Mouse (Mus musculus): ENCODE measurements around the gene Snx9. TPM values are rescaled to one million over a fixed set of nuclear protein-coding genes. Genes with fewer than 3 reads are reported as not detected.
A peak's percentile ranks its signal among the peaks of the same experiment; 100 is the strongest.

Snx9 gene
- polyA plus RNA-seq, 1 experiment from 2014 or later: 34.0 TPM

- Histone ChIP-seq H3K9ac (replicated peaks; ENCODE audit: low read length) (no peak overlapping the region), H3K4me3 (ENCODE audit: low read length) (no peak overlapping the region), H3K4me2 (replicated peaks; ENCODE audit: low read depth, low read length) (peak overlapping the region; percentile 84; the same call in 1 of the 2 replicates), H3K36me3 (ENCODE audit: insufficient read depth, low read length) (no peaks in the 10 kb centered on the region), H3K27me3 (ENCODE audit: insufficient read depth, low read length) (no peaks in the 10 kb centered on the region), H3K27ac (ENCODE audit: low read length) (peak overlapping the region; percentile 54; the same call in 1 of the 2 replicates), H3K4me1 (ENCODE audit: insufficient read depth, low read length) (peaks cover 30% of the 10 kb centered on the region), H3K9me3 (ENCODE audit: low read length) (no peaks in the 10 kb centered on the region)
- 65% methylated on average over 5 of the region's 5 CpGs for WGBS
- no peak for ATAC-seq (ENCODE audit: low FRiP score, low TSS enrichment)
These were observed 1.4 kb upstream of the Snx9 start for GRCm38 (mm10) chr17:5839549-5840240.

- peak overlapping the region; percentile 84 for H3K4me2 ChIP-seq (replicated peaks; ENCODE audit: low read depth, low read length)
- ATAC-seq (ENCODE audit: low FRiP score, low TSS enrichment): peak; percentile 58
- no peaks in the 10 kb centered on the region for H3K9me3 ChIP-seq (ENCODE audit: low read length)
- no peaks in the 10 kb centered on the region for H3K36me3 ChIP-seq (ENCODE audit: insufficient read depth, low read length)
- 7% methylated on average over 25 of the region's 32 CpGs for WGBS
- peak overlapping the region; percentile 99 for H3K27ac ChIP-seq (ENCODE audit: low read length)
- H3K4me3 ChIP-seq (ENCODE audit: low read length): peak overlapping the region; percentile 86
- H3K27me3 ChIP-seq (ENCODE audit: insufficient read depth, low read length): no peaks in the 10 kb centered on the region
- H3K4me1 ChIP-seq (ENCODE audit: insufficient read depth, low read length): peaks cover 32% of the 10 kb centered on the region
- peak overlapping the region; percentile 99 for H3K9ac ChIP-seq (replicated peaks; ENCODE audit: low read length)
These were observed 490 bp upstream of the Snx9 start for GRCm38 (mm10) chr17:5840550-5841127.

- Histone ChIP-seq H3K9ac (replicated peaks; ENCODE audit: low read length) (peak overlapping the region; percentile 99), H3K4me1 (ENCODE audit: insufficient read depth, low read length) (peaks cover 38% of the 10 kb centered on the region), H3K4me2 (replicated peaks; ENCODE audit: low read depth, low read length) (peak overlapping the region; percentile 84), H3K9me3 (ENCODE audit: low read length) (no peaks in the 10 kb centered on the region), H3K27ac (ENCODE audit: low read length) (peak overlapping the region; percentile 99), H3K27me3 (ENCODE audit: insufficient read depth, low read length) (no peaks in the 10 kb centered on the region), H3K36me3 (ENCODE audit: insufficient read depth, low read length) (no peaks in the 10 kb centered on the region), H3K4me3 (ENCODE audit: low read length) (peak overlapping the region; percentile 86)
- 0% methylated on average over 7 of the region's 7 CpGs for WGBS
- ATAC-seq (ENCODE audit: low FRiP score, low TSS enrichment): no peak
These were observed 779 bp downstream of the Snx9 start for GRCm38 (mm10) chr17:5841943-5842273.

GRCm38 (mm10) chr17:5842988-5843640, 2.0 kb downstream of the Snx9 start:
- Histone ChIP-seq H3K4me3 (ENCODE audit: low read length) (peak overlapping the region; percentile 26; the same call in 1 of the 2 replicates), H3K9me3 (ENCODE audit: low read length) (no peaks in the 10 kb centered on the region), H3K4me1 (ENCODE audit: insufficient read depth, low read length) (peaks cover 38% of the 10 kb centered on the region), H3K4me2 (replicated peaks; ENCODE audit: low read depth, low read length) (peak overlapping the region; percentile 84), H3K27me3 (ENCODE audit: insufficient read depth, low read length) (no peaks in the 10 kb centered on the region), H3K9ac (replicated peaks; ENCODE audit: low read length) (peak overlapping the region; percentile 32; the same call in 1 of the 2 replicates), H3K27ac (ENCODE audit: low read length) (no peak overlapping the region), H3K36me3 (ENCODE audit: insufficient read depth, low read length) (no peaks in the 10 kb centered on the region)
- 66% methylated on average over 9 of the region's 9 CpGs for WGBS
- ATAC-seq (ENCODE audit: low FRiP score, low TSS enrichment): no peak

- no peaks in the 10 kb centered on the region for H3K9me3 ChIP-seq (ENCODE audit: low read length)
- 91% methylated on average over 7 of the region's 7 CpGs for WGBS
- H3K4me1 ChIP-seq (ENCODE audit: insufficient read depth, low read length): peaks cover 40% of the 10 kb centered on the region
- no peak overlapping the region for H3K4me3 ChIP-seq (ENCODE audit: low read length)
- H3K4me2 ChIP-seq (replicated peaks; ENCODE audit: low read depth, low read length): no peak overlapping the region
- H3K27ac ChIP-seq (ENCODE audit: low read length): no peak overlapping the region
- no peak for ATAC-seq (ENCODE audit: low FRiP score, low TSS enrichment)
- H3K9ac ChIP-seq (replicated peaks; ENCODE audit: low read length): no peak overlapping the region
- H3K36me3 ChIP-seq (ENCODE audit: insufficient read depth, low read length): no peaks in the 10 kb centered on the region
- H3K27me3 ChIP-seq (ENCODE audit: insufficient read depth, low read length): no peaks in the 10 kb centered on the region
These were observed 2.5 kb downstream of the Snx9 start for GRCm38 (mm10) chr17:5843641-5843990.

GRCm38 (mm10) chr17:5845376-5845775, 4.2 kb downstream of the Snx9 start:
- Histone ChIP-seq H3K9ac (replicated peaks; ENCODE audit: low read length) (no peak overlapping the region), H3K27ac (ENCODE audit: low read length) (no peak overlapping the region), H3K4me3 (ENCODE audit: low read length) (no peak overlapping the region), H3K27me3 (ENCODE audit: insufficient read depth, low read length) (no peaks in the 10 kb centered on the region), H3K9me3 (ENCODE audit: low read length) (no peaks in the 10 kb centered on the region), H3K4me1 (ENCODE audit: insufficient read depth, low read length) (peaks cover 48% of the 10 kb centered on the region), H3K36me3 (ENCODE audit: insufficient read depth, low read length) (no peaks in the 10 kb centered on the region), H3K4me2 (replicated peaks; ENCODE audit: low read depth, low read length) (no peak overlapping the region)
- WGBS: 79% methylated on average over 4 of the region's 4 CpGs
- no peak for ATAC-seq (ENCODE audit: low FRiP score, low TSS enrichment)

GRCm38 (mm10) chr17:5846101-5846500, 5.0 kb downstream of the Snx9 start:
- WGBS: 74% methylated on average over 8 of the region's 8 CpGs

GRCm38 (mm10) chr17:5848706-5849415, 7.7 kb downstream of the Snx9 start:
- H3K27ac ChIP-seq (ENCODE audit: low read length): peak overlapping the region; percentile 92
- H3K9ac ChIP-seq (replicated peaks; ENCODE audit: low read length): peak overlapping the region; percentile 68
- H3K4me1 ChIP-seq (ENCODE audit: insufficient read depth, low read length): peaks cover 29% of the 10 kb centered on the region
- H3K9me3 ChIP-seq (ENCODE audit: low read length): no peaks in the 10 kb centered on the region
- H3K4me3 ChIP-seq (ENCODE audit: low read length): peak overlapping the region; percentile 45
- no peaks in the 10 kb centered on the region for H3K36me3 ChIP-seq (ENCODE audit: insufficient read depth, low read length)
- ATAC-seq (ENCODE audit: low FRiP score, low TSS enrichment): no peak
- WGBS: 57% methylated on average over 10 of the region's 10 CpGs
- peak overlapping the region; percentile 61 for H3K4me2 ChIP-seq (replicated peaks; ENCODE audit: low read depth, low read length)
- no peaks in the 10 kb centered on the region for H3K27me3 ChIP-seq (ENCODE audit: insufficient read depth, low read length)

More at GRCm38 (mm10) chr17:5846101-5846500, 5.0 kb downstream of the Snx9 start:
- H3K9ac ChIP-seq (replicated peaks; ENCODE audit: low read length): no peak overlapping the region
- no peaks in the 10 kb centered on the region for H3K36me3 ChIP-seq (ENCODE audit: insufficient read depth, low read length)
- no peaks in the 10 kb centered on the region for H3K9me3 ChIP-seq (ENCODE audit: low read length)
- H3K4me1 ChIP-seq (ENCODE audit: insufficient read depth, low read length): peaks cover 46% of the 10 kb centered on the region
- ATAC-seq (ENCODE audit: low FRiP score, low TSS enrichment): no peak
- H3K4me2 ChIP-seq (replicated peaks; ENCODE audit: low read depth, low read length): no peak overlapping the region
- H3K4me3 ChIP-seq (ENCODE audit: low read length): no peak overlapping the region
- H3K27me3 ChIP-seq (ENCODE audit: insufficient read depth, low read length): no peaks in the 10 kb centered on the region
- no peak overlapping the region for H3K27ac ChIP-seq (ENCODE audit: low read length)

GRCm38 (mm10) chr17:5849421-5849910, 8.3 kb downstream of the Snx9 start:
- ATAC-seq (ENCODE audit: low FRiP score, low TSS enrichment): peak; percentile 91
- Histone ChIP-seq H3K27me3 (ENCODE audit: insufficient read depth, low read length) (no peaks in the 10 kb centered on the region), H3K9me3 (ENCODE audit: low read length) (no peaks in the 10 kb centered on the region), H3K36me3 (ENCODE audit: insufficient read depth, low read length) (peaks cover under 1% of the 10 kb centered on the region; the same call in 1 of the 2 replicates), H3K4me3 (ENCODE audit: low read length) (peak overlapping the region; percentile 45), H3K9ac (replicated peaks; ENCODE audit: low read length) (peak overlapping the region; percentile 68), H3K4me2 (replicated peaks; ENCODE audit: low read depth, low read length) (peak overlapping the region; percentile 61), H3K4me1 (ENCODE audit: insufficient read depth, low read length) (peaks cover 28% of the 10 kb centered on the region), H3K27ac (ENCODE audit: low read length) (peak overlapping the region; percentile 92)
- 4% methylated on average over 18 of the region's 18 CpGs for WGBS

Measured in kidney, embryonic 16.5 days (tissue).